Mouse (Mus musculus) layer of hippocampus, adult 18-20 months (tissue): ENCODE results near the gene Raver1. TPM values are rescaled to one million over a fixed set of nuclear protein-coding genes. Genes with fewer than 3 reads are reported as not detected.
A peak's percentile ranks its signal among the peaks of the same experiment; 100 is the strongest.

ENCODE experiments used
- DNase-seq, 2 experiments: peaks; one replicate each; pipeline ENCODE4 v3.0.0; 2022; ENCODE audit warnings: low spot score in 2 of 2
- total RNA-seq, 2 experiments: library from RNA; stranded (reverse); gene quantifications; 2 replicates each; pipeline ENCODE4 v1.2.3; 2021

Raver1 gene
- total RNA-seq, 2 experiments from 2014 or later: 32.9 TPM

GRCm38 (mm10) chr9:21043563-21043962, 48.2 kb downstream of the Raver1 start:
- DNase-seq: no peak

DNA sequence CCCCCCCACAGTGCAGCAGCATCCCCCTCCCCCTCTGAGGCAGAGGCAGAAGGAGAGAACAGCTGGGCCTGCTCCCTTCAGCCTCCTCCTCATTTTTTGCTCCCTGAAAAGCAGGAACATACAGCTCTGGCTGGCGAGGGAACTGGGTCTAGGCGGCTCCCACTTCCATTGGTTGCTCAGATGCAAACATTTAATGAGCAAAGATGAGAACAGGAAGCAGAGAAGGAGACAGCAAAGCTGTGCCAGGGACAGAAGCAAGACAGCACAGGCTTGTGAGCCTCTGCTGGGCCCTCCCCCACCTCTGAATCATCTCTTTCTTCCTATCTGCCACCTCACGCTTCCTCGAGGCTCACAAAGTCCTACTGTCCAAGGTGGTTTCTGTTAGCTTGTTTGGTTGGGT, 50.5 kb downstream of the Raver1 start:
- peak; percentile 83 to 88 for DNase-seq

DNA sequence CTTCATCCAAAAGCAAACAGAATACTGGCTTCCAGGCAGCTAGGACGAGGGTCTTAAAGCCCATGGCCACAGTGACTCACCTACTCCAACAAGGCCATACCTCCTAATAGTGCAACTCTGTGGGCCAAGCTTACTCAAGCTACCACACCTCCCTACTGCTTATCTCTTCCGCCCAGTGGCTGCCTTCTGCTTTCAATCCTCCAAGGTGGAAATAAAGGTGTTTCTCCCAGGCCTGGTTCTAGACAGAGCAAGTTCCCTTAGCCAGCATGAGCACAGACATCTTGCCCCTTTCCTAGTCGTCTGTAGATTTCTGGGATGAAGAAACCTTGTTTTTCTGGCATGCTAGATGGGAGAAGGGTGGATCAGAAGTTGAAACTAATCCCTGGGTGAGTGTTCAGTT, 52.0 kb downstream of the Raver1 start:
- peak in 1 of 2 experiments; percentile 22 for DNase-seq

GRCm38 (mm10) chr9:21037481-21037891, 54.3 kb downstream of the Raver1 start:
- peak in 1 of 2 experiments; percentile 44 for DNase-seq

DNA sequence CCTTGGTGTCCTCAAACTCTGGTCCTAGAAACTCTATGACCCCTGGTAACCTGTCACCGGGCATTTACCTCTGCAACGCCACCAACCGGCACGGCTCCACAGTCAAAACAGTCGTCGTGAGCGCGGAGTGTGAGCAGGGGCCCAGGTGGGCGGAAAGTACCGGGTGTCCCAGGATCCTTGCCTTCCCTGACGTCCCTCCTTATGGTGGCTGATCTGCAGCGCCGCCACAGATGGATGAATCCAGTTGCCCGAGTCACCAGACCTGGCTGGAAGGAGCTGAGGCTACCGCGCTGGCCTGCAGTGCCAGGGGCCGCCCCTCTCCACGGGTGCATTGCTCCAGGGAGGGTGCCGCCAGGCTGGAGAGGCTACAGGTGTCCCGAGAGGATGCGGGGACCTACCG, 55.1 kb downstream of the Raver1 start:
- DNase-seq: peak in 1 of 2 experiments; percentile 41

- DNase-seq: no peak
Observed at GRCm38 (mm10) chr9:21036161-21036560, 55.6 kb downstream of the Raver1 start.

GRCm38 (mm10) chr9:21035586-21035985, 56.2 kb downstream of the Raver1 start:
- DNase-seq: peak in 1 of 2 experiments; percentile 54

DNA sequence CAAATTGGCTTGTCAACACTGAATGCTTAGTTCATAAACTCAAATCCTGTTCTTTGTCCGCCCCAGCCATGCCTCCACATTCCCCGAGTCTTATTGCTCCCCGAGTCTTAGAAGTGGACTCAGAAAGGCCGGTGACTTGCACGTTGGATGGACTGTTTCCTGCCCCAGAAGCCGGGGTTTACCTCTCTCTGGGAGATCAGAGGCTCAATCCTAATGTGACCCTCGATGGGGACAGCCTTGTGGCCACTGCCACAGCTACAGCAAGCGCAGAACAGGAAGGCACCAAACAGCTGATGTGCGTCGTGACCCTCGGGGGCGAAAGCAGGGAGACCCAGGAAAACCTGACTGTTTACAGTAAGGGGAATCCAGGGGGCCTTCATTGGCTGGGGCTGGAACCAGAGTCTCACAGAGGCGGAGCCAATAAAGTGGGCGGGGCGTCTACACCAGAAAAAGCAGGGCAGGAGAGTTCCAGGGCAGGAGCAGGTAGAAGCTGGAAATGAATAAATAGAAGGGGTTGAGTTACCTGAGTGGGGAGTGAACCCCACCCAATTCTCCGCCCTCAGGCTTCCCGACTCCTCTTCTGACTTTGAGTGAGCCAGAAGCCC, 57.2 kb downstream of the Raver1 start:
- DNase-seq: peak in 1 of 2 experiments; percentile 47

DNA sequence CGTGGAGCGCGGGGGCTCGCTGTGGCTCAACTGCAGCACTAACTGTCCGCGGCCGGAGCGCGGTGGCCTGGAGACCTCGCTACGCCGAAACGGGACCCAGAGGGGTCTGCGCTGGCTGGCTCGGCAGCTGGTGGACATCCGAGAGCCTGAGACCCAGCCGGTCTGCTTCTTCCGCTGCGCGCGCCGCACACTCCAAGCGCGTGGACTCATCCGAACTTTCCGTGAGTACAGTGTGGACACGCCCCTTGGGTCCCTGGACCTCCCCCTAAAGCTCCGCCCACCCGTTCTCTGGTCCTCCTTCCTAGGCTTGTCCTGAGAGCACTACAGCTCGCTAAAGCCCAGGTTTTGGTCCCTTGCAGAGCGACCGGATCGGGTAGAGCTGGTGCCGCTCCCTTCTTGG, 58.7 kb downstream of the Raver1 start:
- DNase-seq: peak; percentile 68 to 86

- DNase-seq: no peak
Observed at GRCm38 (mm10) chr9:21032491-21032890, 59.3 kb downstream of the Raver1 start.

DNA sequence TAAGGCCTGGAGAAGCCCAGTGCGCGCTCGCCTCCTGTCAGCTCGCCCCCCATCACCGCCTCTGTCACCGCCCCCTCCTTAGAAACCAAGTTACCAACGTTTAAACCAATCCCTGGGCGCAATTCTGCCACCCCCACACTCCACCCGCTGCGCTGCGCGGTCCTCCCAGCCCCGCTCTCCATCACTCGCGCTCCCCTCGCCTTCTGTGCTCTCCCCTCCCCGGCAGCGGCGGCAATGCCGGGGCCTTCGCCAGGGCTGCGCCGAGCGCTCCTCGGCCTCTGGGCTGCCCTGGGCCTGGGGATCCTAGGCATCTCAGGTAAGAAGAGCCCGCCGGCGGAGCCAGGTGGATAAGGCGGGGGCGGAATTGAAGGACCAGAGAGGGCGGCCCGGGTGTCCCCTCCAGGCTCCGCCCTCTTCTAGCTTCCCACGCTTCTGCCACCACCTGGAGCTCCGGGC, 59.9 kb downstream of the Raver1 start, which contains the start of gene Icam5:
Gene Icam5, plus strand, starts transcription at position 178 of the 456 bp plus-strand sequence.
- peak; percentile 90 to 95 for DNase-seq

- DNase-seq: peak; percentile 76 to 86
Observed at GRCm38 (mm10) chr9:21031251-21031895, 60.4 kb downstream of the Raver1 start.

DNA sequence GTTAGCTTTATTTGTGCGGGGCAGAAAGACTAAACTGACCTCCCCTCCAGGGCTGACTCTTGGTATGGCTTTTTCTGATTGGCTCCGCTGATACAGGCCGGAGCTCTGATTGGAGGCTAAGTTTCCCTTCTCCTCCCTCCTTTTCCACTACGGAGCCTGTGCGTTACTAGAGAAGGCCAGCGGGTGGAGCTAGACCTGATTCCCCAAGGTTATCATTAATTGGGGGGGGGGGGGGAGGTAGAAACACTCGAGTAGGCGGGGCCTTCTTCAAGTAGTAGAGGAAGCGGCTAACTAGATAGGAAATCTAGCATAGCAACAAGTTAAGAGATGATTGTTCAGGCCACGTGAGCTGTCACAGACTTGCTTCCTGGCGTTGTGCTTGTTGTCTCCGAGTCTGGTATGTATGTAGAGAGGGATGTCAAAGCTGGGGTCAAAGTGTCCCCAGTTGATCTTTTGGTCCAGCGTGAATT, 61.0 kb downstream of the Raver1 start:
- DNase-seq: peak; percentile 81 to 92

GRCm38 (mm10) chr9:21030055-21030600, 61.7 kb downstream of the Raver1 start:
- DNase-seq: peak in 1 of 2 experiments; percentile 25

DNA sequence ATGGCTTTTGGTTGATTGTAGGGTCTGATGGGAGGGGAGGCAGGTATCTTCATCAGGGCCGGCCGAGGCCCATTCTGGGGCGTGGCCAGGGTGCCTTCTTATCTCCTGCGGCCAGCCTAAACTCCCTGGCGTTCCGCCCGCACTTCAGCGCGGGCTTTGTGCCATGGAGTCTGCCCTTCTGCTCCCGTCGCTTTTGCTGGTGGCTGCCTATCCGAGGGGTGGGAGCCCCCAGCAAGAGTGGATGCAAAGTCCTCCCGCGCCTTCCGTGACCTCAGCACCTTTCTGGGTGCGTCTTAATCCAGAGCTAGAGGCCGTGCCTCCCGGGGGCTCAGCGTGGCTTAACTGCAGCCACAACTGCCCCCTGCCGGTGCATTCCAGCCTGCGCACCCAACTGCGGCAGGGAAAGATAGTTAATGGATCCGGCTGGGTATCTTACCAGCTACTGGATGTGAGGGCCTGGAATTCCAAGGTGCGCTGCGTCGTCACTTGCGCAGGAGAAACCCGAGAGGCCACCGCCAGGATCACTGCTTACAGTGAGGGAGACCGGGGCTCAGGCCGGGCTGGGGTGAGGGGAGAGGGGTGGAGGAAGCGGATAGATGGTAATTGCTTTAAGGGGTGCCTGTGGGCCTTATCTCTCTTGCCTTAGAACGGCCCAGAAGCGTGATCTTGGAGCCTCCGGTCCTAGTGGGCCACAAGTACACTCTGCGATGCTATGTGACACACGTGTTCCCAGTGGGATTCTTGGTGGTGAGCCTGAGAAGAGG, 62.3 kb downstream of the Raver1 start, which contains the start of gene Icam4:
Gene Icam4, plus strand, starts transcription at position 83 of the 764 bp plus-strand sequence.
- peak; percentile 49 to 86 for DNase-seq

DNA sequence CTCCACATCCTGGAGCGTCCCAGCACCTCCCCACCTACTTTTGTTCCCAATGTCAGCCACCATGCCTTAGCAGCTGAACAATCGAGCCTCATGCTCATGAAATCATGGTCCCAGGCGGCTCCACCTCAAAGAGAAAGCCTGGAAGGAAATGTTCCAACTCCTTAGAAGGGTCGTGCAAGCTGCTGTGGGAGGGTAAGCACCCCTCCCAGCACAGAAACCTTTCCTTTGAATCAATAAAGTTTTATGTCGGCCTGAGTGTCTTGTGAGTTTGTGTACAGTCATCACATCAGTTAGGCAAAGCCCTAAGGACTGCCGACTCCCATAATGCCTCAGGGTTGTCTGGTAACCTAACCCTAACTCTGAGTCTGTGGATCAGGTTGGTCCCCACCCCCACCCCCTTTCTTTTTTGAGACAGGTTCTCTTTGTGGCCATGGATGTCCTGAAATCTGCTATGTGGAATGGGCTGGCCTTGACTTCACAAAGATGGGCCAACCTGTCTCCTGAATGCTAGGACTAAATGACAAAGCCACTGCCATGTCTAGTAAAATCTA, 63.2 kb downstream of the Raver1 start:
- no peak for DNase-seq

DNA sequence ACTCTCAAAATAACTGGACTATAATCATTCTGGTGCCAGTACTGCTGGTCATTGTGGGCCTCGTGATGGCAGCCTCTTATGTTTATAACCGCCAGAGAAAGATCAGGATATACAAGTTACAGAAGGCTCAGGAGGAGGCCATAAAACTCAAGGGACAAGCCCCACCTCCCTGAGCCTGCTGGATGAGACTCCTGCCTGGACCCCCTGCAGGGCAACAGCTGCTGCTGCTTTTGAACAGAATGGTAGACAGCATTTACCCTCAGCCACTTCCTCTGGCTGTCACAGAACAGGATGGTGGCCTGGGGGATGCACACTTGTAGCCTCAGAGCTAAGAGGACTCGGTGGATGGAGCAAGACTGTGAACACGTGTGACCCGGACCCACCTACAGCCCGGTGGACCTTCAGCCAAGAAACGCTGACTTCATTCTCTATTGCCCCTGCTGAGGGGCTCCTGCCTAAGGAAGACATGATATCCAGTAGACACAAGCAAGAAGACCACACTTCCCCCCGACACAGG, 64.0 kb downstream of the Raver1 start:
- no peak for DNase-seq

DNA sequence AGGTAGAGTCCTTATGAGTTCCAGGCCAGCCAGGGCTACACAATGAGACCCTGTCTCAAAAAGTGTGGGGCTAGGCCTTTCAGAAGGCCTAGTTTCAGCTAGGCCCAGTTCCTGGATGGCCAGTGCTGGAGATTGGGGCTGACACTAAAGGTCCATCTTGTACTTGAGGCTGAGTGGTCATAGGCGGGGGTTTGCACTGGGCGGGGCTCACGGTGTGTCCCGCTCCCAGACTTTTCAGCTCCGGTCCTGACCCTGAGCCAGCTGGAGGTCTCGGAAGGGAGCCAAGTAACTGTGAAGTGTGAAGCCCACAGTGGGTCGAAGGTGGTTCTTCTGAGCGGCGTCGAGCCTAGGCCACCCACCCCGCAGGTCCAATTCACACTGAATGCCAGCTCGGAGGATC, 65.0 kb downstream of the Raver1 start:
- no peak for DNase-seq

DNA sequence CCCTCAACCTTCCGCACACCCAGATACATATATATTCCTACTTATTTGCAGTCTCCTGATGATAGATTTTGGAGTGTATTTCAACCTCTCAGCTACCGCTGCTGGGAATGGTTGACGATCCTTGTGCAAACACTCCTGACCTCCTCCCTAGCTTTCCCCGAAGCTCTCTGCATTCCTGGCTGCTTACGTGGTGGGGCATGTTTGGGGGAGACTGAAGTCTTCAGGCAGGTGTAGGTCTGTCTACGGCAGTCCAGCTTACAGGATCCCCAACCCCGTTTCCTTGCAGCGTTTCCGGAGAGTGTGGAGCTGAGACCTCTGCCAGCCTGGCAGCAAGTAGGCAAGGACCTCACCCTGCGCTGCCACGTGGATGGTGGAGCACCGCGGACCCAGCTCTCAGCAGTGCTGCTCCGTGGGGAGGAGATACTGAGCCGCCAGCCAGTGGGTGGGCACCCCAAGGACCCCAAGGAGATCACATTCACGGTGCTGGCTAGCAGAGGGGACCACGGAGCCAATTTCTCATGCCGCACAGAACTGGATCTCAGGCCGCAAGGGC, 66.5 kb downstream of the Raver1 start:
- DNase-seq: no peak
